Mouse (Mus musculus): ENCODE results near the gene Ikbke. TPM values are rescaled to one million over a fixed set of nuclear protein-coding genes. Genes with fewer than 3 reads are reported as not detected.

Ikbke gene
- total and polyA plus RNA-seq, 3 experiments: 0.17 to 1.1 (median 0.60) TPM

DNA sequence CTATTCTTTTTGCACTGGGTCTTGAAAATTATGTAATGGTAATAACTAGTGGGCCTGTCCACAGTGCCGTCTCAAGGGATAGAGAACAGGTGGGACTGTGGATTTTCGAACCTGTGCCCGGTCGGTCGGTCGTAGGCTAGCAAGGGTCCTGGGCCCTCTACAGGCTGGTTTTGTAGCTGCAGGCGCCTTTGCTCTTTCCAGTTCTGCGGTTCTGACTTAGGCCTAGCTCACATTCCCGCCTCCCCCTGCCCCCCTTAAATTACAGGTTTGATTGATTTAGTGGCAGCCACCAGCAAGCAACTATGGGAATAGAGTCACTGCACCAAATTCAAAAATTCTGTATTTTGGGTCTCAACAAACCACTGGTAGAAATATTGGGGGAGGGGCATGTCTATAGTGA lies 33.5 kb downstream of the Ikbke start:
- peaks cover 13% of the 10 kb centered on the region for H3K9me3 ChIP-seq (replicated peaks)
- TF ChIP-seq POLR2AphosphoS5 (IDR thresholded peaks at IDR 0.05; ENCODE audit: insufficient replicate concordance, low read depth, low read length) (no peak), CTCF (IDR thresholded peaks at IDR 0.05; ENCODE audit: low read depth, low read length) (no peak; the same call in 1 of the 2 replicates), TAL1 (conservative IDR thresholded peaks at IDR 0.05; ENCODE audit: low read depth, low read length) (no peak)
- DNase-seq (ENCODE audit: low spot score): no peak
- H3K4me1 ChIP-seq (ENCODE audit: insufficient read depth, low read depth, low read length): peaks cover 7% of the 10 kb centered on the region; the same call in 1 of the 2 replicates
- no peaks in the 10 kb centered on the region for H3K36me3 ChIP-seq (replicated peaks)
- H3K27me3 ChIP-seq (ENCODE audit: insufficient read depth, low read length): peaks cover 54% of the 10 kb centered on the region
- no peak overlapping the region for H3K4me3 ChIP-seq (ENCODE audit: low read depth, low read length)
- no peak for ATAC-seq (ENCODE audit: extremely low read depth, insufficient number of reproducible peaks, low FRiP score, poor library complexity, severe bottlenecking)

DNA sequence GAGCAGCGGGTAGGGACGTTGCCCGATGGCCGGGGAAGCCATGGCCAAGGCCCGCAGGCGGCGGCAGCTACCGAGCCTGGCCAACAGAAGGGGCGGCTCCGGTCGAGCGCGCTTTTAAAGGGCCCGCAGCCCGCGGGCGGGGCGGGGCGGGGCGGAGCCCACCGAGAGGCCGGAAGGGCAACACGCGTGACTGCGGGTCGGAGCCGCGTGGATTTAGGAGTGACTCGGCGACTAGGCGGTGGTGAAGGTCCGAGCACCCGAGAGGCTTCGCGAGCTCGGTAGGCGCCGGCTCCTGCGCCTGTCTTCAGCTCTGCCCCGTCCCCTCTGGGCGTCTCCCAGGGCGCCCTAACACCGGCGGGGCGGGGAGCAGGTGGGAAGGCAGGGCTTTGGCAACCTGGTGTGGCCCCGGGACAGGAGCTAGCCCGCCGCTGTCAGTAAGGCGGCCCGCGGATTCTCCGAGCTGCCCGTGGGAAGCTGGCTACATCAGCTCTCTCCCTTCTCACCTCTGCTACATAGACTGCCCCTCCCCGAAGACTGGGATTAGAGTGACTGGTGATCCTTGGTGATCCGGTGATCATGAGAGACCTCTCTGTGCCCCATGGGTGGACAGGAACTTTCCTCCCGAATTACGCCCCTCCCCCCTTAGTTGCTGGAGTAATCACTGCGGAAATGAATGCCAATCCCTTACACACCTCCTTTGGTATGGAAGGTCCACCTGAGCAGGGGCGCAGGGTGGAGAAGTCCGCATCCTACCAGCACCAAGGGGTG lies 34.1 kb downstream of the Ikbke start, which contains the start of gene Rassf5:
TSS of gene Rassf5 (minus strand) at position 170 of the 768 bp plus-strand sequence.
- peak within 1 kb of the TSS; percentile 17; the same call in 1 of the 2 replicates for H3K4me3 ChIP-seq (ENCODE audit: low read depth, low read length)
- peaks cover 13% of the 10 kb centered on the region for H3K9me3 ChIP-seq (replicated peaks)
- peaks cover 54% of the 10 kb centered on the region for H3K27me3 ChIP-seq (ENCODE audit: insufficient read depth, low read length)
- ATAC-seq (ENCODE audit: extremely low read depth, insufficient number of reproducible peaks, low FRiP score, poor library complexity, severe bottlenecking) (no peak), DNase-seq (ENCODE audit: low spot score) (no peak)
- no peak for TF ChIP-seq GATA2 (IDR thresholded peaks at IDR 0.05; ENCODE audit: borderline replicate concordance, low read depth, low read length)
- TF ChIP-seq GATA1 (IDR thresholded peaks at IDR 0.05; ENCODE audit: borderline replicate concordance, low read length): no peak
- TF ChIP-seq TAL1 (conservative IDR thresholded peaks at IDR 0.05; ENCODE audit: low read depth, low read length): no peak
- TF ChIP-seq CTCF (IDR thresholded peaks at IDR 0.05; ENCODE audit: low read depth, low read length): no peak
- no peak for TF ChIP-seq POLR2AphosphoS5 (IDR thresholded peaks at IDR 0.05; ENCODE audit: insufficient replicate concordance, low read depth, low read length)
- peaks cover 7% of the 10 kb centered on the region; the same call in 1 of the 2 replicates for H3K4me1 ChIP-seq (ENCODE audit: insufficient read depth, low read depth, low read length)
- no peaks in the 10 kb centered on the region for H3K36me3 ChIP-seq (replicated peaks)

DNA sequence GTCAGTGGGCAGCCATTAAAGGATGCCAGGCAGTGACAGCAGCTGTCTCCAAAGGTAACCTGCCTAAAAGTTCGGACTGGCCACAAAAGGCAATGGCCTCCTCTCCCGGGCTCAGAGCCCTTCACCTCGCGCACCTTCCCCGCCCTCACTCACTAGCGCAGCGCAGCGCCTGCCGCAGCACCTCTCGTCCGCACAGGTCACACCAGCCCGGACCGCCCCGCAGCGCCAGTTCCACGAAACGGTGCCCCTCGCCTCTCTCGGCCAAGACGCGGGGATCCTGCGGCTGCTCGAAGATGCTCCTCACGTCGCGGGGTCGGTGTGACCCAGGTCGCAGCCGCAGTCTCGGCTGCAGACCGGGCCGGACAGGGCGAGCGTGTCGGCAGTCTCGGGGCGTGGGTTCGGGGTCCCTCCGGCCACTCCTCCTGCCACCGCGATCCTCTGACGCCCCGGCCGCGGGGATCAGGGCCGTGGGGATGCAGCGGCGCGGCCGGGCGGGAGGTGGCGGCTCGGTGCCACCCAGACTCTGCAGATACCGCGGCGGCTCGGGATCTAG lies 34.8 kb downstream of the Ikbke start:
- H3K27me3 ChIP-seq (ENCODE audit: insufficient read depth, low read length): peaks cover 56% of the 10 kb centered on the region
- TF ChIP-seq CTCF (IDR thresholded peaks at IDR 0.05; ENCODE audit: low read depth, low read length): no peak
- TF ChIP-seq POLR2AphosphoS5 (IDR thresholded peaks at IDR 0.05; ENCODE audit: insufficient replicate concordance, low read depth, low read length): no peak
- no peak for TF ChIP-seq GATA2 (IDR thresholded peaks at IDR 0.05; ENCODE audit: borderline replicate concordance, low read depth, low read length)

DNA sequence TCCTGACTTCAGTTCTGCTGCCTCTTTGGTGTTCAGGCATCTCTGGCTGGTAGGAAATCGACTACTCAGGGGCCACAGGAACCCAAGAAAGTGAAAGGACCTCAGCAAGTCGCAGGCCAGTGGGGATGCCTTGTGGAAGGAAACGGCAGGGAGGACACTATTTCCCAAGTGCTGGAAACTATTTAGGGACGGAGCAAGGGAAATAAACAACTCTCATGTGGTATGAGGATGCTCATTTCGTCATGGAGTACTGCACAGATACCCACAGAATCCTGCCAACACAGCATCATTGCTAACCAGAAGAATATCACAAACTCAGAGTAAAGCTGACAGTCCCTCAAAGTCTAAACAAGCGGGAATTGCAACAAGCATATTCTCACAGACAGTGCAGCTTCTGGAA lies 36.5 kb downstream of the Ikbke start:
- Histone ChIP-seq H3K27me3 (ENCODE audit: insufficient read depth, low read length) (peaks cover 65% of the 10 kb centered on the region), H3K36me3 (replicated peaks) (no peaks in the 10 kb centered on the region), H3K4me3 (ENCODE audit: low read depth, low read length) (no peak overlapping the region), H3K4me1 (ENCODE audit: insufficient read depth, low read depth, low read length) (peaks cover 7% of the 10 kb centered on the region; the same call in 1 of the 2 replicates), H3K9me3 (replicated peaks) (peaks cover 13% of the 10 kb centered on the region)
- ATAC-seq (ENCODE audit: extremely low read depth, insufficient number of reproducible peaks, low FRiP score, poor library complexity, severe bottlenecking): no peak
- DNase-seq (ENCODE audit: low spot score): no peak
- no peak for TF ChIP-seq GATA1 (IDR thresholded peaks at IDR 0.05; ENCODE audit: borderline replicate concordance, low read length)
- TF ChIP-seq GATA2 (IDR thresholded peaks at IDR 0.05; ENCODE audit: borderline replicate concordance, low read depth, low read length): no peak
- TF ChIP-seq TAL1 (conservative IDR thresholded peaks at IDR 0.05; ENCODE audit: low read depth, low read length): no peak
- no peak for TF ChIP-seq CTCF (IDR thresholded peaks at IDR 0.05; ENCODE audit: low read depth, low read length)
- TF ChIP-seq POLR2AphosphoS5 (IDR thresholded peaks at IDR 0.05; ENCODE audit: insufficient replicate concordance, low read depth, low read length): no peak

More for the DNA sequence above, 34.8 kb downstream of the Ikbke start:
- peaks cover 13% of the 10 kb centered on the region for H3K9me3 ChIP-seq (replicated peaks)
- DNase-seq (ENCODE audit: low spot score) (no peak), ATAC-seq (ENCODE audit: extremely low read depth, insufficient number of reproducible peaks, low FRiP score, poor library complexity, severe bottlenecking) (no peak)
- peak overlapping the region; percentile 17; the same call in 1 of the 2 replicates for H3K4me3 ChIP-seq (ENCODE audit: low read depth, low read length)
- peaks cover 7% of the 10 kb centered on the region; the same call in 1 of the 2 replicates for H3K4me1 ChIP-seq (ENCODE audit: insufficient read depth, low read depth, low read length)
- no peaks in the 10 kb centered on the region for H3K36me3 ChIP-seq (replicated peaks)

DNA sequence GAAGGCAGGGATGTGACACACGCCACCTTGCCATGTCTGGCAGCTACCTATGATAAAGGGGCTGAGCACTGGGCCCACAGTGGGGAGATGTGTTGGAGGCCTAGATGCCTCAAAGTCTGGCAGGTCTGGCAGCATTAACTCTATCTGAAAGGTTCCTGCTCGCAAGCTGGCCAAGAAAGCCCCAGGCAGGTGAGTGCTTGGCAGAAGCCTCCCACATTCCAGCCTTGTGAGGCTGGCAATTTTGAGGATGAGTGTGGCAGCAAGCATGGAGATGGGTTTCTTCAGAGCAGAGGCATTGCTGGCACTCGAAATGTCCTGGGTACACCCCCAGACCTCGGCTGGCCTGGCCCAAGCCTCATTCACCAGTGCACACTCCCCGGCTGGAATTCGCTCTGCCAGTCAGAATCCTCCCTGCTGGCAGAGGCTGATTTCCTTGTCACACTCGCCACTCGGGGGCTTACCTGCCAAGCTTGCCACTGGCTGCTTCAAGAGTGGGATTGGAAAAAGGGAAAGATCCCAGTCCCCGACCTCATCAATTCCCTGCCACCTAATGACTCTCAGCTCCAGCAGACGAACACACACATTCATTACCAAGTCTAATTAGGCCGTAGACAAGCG lies 39.7 kb downstream of the Ikbke start:
- Histone ChIP-seq H3K4me1 (ENCODE audit: insufficient read depth, low read depth, low read length) (no peaks in the 10 kb centered on the region), H3K9me3 (replicated peaks) (peaks cover 4% of the 10 kb centered on the region), H3K27me3 (ENCODE audit: insufficient read depth, low read length) (peaks cover 60% of the 10 kb centered on the region), H3K36me3 (replicated peaks) (no peaks in the 10 kb centered on the region), H3K4me3 (ENCODE audit: low read depth, low read length) (no peak overlapping the region)
- DNase-seq (ENCODE audit: low spot score): no peak
- ATAC-seq (ENCODE audit: extremely low read depth, insufficient number of reproducible peaks, low FRiP score, poor library complexity, severe bottlenecking): no peak
- TF ChIP-seq GATA2 (IDR thresholded peaks at IDR 0.05; ENCODE audit: borderline replicate concordance, low read depth, low read length) (no peak), GATA1 (IDR thresholded peaks at IDR 0.05; ENCODE audit: borderline replicate concordance, low read length) (no peak)

DNA sequence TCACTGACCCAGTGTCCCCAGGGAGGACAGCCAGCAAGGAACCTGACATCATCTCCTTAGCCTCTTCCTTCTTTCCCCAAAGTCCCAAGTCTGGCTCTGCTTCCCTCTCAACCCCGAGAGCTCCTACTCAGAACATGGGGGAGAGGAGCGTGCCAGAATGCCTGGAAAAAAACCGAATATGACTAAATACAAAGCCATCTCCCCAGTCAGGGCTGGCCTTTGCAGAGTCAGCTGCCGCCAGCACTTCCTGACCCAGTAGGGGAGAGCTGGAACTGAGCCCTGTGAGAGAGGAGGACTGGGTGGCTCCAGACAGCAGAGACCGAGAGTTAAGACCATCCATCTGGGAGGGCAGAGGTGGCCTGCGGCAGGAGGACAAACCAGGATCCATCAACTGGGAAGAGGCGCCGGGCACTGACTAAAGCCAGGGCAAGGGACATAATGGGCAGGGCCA lies 40.5 kb downstream of the Ikbke start:
- no peaks in the 10 kb centered on the region for H3K9me3 ChIP-seq (replicated peaks)
- H3K27me3 ChIP-seq (ENCODE audit: insufficient read depth, low read length): peaks cover 59% of the 10 kb centered on the region
- H3K4me3 ChIP-seq (ENCODE audit: low read depth, low read length): no peak overlapping the region
- no peak for DNase-seq (ENCODE audit: low spot score)
- H3K36me3 ChIP-seq (replicated peaks): no peaks in the 10 kb centered on the region
- no peaks in the 10 kb centered on the region for H3K4me1 ChIP-seq (ENCODE audit: insufficient read depth, low read depth, low read length)
- ATAC-seq (ENCODE audit: extremely low read depth, insufficient number of reproducible peaks, low FRiP score, poor library complexity, severe bottlenecking): no peak
- TF ChIP-seq TAL1 (conservative IDR thresholded peaks at IDR 0.05; ENCODE audit: low read depth, low read length): no peak
- no peak for TF ChIP-seq GATA1 (IDR thresholded peaks at IDR 0.05; ENCODE audit: borderline replicate concordance, low read length)
- TF ChIP-seq GATA2 (IDR thresholded peaks at IDR 0.05; ENCODE audit: borderline replicate concordance, low read depth, low read length): no peak
- no peak for TF ChIP-seq POLR2AphosphoS5 (IDR thresholded peaks at IDR 0.05; ENCODE audit: insufficient replicate concordance, low read depth, low read length)
- no peak for TF ChIP-seq CTCF (IDR thresholded peaks at IDR 0.05; ENCODE audit: low read depth, low read length)
